Mouse (Mus musculus) midbrain, embryonic 13.5 days (tissue): ENCODE results near the gene Col11a1. TPM values are rescaled to one million over a fixed set of nuclear protein-coding genes. Genes with fewer than 3 reads are reported as not detected.

Experiments used
- ATAC-seq: fragments of 200-750 bp; cut with Nextera tagmentation; 2 replicates; pipeline ENCODE4 v1.8.0; 2017; ENCODE audit warnings: mild to moderate bottlenecking, moderate TSS enrichment, moderate library complexity
- H3K27ac ChIP-seq: fragments of 300-500 bp; sonication (generic); 2 replicates; pipeline ENCODE4 v1.5.1; 2015; ENCODE audit warnings: inconsistent platforms, mild to moderate bottlenecking, moderate library complexity
- H3K27me3 ChIP-seq: fragments of 300-500 bp; sonication (generic); 2 replicates; pipeline ENCODE4 v1.6.1; 2015; ENCODE audit warnings: mild to moderate bottlenecking, inconsistent platforms
- H3K36me3 ChIP-seq: fragments of 300-500 bp; sonication (generic); 2 replicates; pipeline ENCODE4 v1.6.1; 2015; ENCODE audit warnings: mild to moderate bottlenecking, inconsistent platforms
- H3K4me1 ChIP-seq: fragments of 300-500 bp; sonication (generic); replicated peaks from 2 replicates; pipeline ENCODE4 v1.6.1; 2015; ENCODE audit warnings: inconsistent platforms
- H3K4me2 ChIP-seq: fragments of 300-500 bp; sonication (generic); replicated peaks from 2 replicates; pipeline ENCODE4 v1.6.1; 2015; ENCODE audit warnings: moderate library complexity, mild to moderate bottlenecking, inconsistent platforms
- H3K4me3 ChIP-seq: fragments of 300-500 bp; sonication (generic); replicated peaks from 2 replicates; pipeline ENCODE4 v1.5.1; 2015; ENCODE audit warnings: mild to moderate bottlenecking, inconsistent platforms
- H3K9ac ChIP-seq: fragments of 300-500 bp; sonication (generic); replicated peaks from 2 replicates; pipeline ENCODE4 v1.6.1; 2015; ENCODE audit warnings: mild to moderate bottlenecking, inconsistent platforms
- H3K9me3 ChIP-seq: fragments of 300-500 bp; sonication (generic); 2 replicates; pipeline ENCODE4 v1.6.1; 2016; ENCODE audit warnings: mild to moderate bottlenecking, inconsistent platforms
- WGBS: fragments of 180-500 bp; shearing (Covaris S2); methylation state at CpG from one replicate; pipeline ENCODE4 v1.1.7; 2015; 5-methylcytosine and 5-hydroxymethylcytosine counted together
- polyA plus RNA-seq: library from polyadenylated mRNA; unstranded; fragments of >200 nt; fragmentation: Nextera tagmentation; extraction: Ambion mirVana; gene quantifications from 2 replicates; pipeline ENCODE4 v1.2.1, GENCODE M21; 2015

Col11a1 gene
- polyA plus RNA-seq: 7.2 and 8.1 TPM in 2 replicates

- under 1% methylated on average over 19 of the region's 19 CpGs for WGBS
- H3K4me3 ChIP-seq: peak within 1 kb of the TSS; percentile 70
- peak within 1 kb of the TSS; percentile 63 for H3K9ac ChIP-seq
- no peaks in the 10 kb centered on the region for H3K9me3 ChIP-seq
- H3K27ac ChIP-seq: 0 out of 2 replicates have a peak within 1 kb of the TSS, but pooled peaks have one; percentile 7
- ATAC-seq: peak; percentile 99
- no peaks in the 10 kb centered on the region for H3K27me3 ChIP-seq
- peaks cover 17% of the 10 kb centered on the region for H3K4me1 ChIP-seq
- H3K4me2 ChIP-seq: peak within 1 kb of the TSS; percentile 97
- no peaks in the 10 kb centered on the region for H3K36me3 ChIP-seq
These were observed at the start of gene Col11a1 for GRCm38 (mm10) chr3:114029971-114030635. Gene Col11a1 (plus strand): TSS chr3:114030540.

GRCm38 (mm10) chr3:113990936-113991335 lies 39.4 kb upstream of the Col11a1 start:
- WGBS: 85% methylated on average over 6 of the region's 6 CpGs
- Histone ChIP-seq H3K4me2 (no peak overlapping the region), H3K4me3 (no peak overlapping the region), H3K9ac (no peak overlapping the region), H3K36me3 (no peaks in the 10 kb centered on the region), H3K9me3 (no peaks in the 10 kb centered on the region), H3K4me1 (no peaks in the 10 kb centered on the region), H3K27ac (no peak overlapping the region), H3K27me3 (no peaks in the 10 kb centered on the region)
- ATAC-seq: no peak

GRCm38 (mm10) chr3:114030886-114031285 lies 546 bp downstream of the Col11a1 start:
- no peak overlapping the region for H3K27ac ChIP-seq
- WGBS: 1% methylated on average over 9 of the region's 9 CpGs
- no peaks in the 10 kb centered on the region for H3K27me3 ChIP-seq
- H3K4me1 ChIP-seq: peaks cover 17% of the 10 kb centered on the region
- H3K9ac ChIP-seq: peak overlapping the region; percentile 63
- H3K36me3 ChIP-seq: no peaks in the 10 kb centered on the region
- ATAC-seq: no peak
- H3K4me3 ChIP-seq: peak overlapping the region; percentile 70
- H3K4me2 ChIP-seq: peak overlapping the region; percentile 97
- H3K9me3 ChIP-seq: no peaks in the 10 kb centered on the region

- peak overlapping the region; percentile 1; the same call in 1 of the 2 replicates for H3K27ac ChIP-seq
- peak overlapping the region; percentile 97 for H3K4me2 ChIP-seq
- H3K27me3 ChIP-seq: no peaks in the 10 kb centered on the region
- H3K9me3 ChIP-seq: no peaks in the 10 kb centered on the region
- H3K4me1 ChIP-seq: peaks cover 17% of the 10 kb centered on the region
- peak overlapping the region; percentile 70 for H3K4me3 ChIP-seq
- H3K9ac ChIP-seq: peak overlapping the region; percentile 63
- ATAC-seq: peak; percentile 49
- 1% methylated on average over 21 of the region's 21 CpGs for whole genome bisulfite sequencing
- H3K36me3 ChIP-seq: no peaks in the 10 kb centered on the region
These were observed 1.2 kb downstream of the Col11a1 start for GRCm38 (mm10) chr3:114031351-114032213.

GRCm38 (mm10) chr3:114032333-114032732 lies 2.0 kb downstream of the Col11a1 start:
- Histone ChIP-seq H3K9ac (peak overlapping the region; percentile 63), H3K27me3 (no peaks in the 10 kb centered on the region), H3K4me2 (peak overlapping the region; percentile 97), H3K36me3 (no peaks in the 10 kb centered on the region), H3K9me3 (no peaks in the 10 kb centered on the region), H3K27ac (peak overlapping the region; percentile 1; the same call in 1 of the 2 replicates), H3K4me3 (peak overlapping the region; percentile 70), H3K4me1 (peaks cover 17% of the 10 kb centered on the region)
- ATAC-seq: no peak; the same call in 1 of the 2 replicates
- WGBS: 1% methylated on average over 4 of the region's 4 CpGs

- Histone ChIP-seq H3K4me3 (no peak overlapping the region), H3K27ac (no peak overlapping the region), H3K9me3 (no peaks in the 10 kb centered on the region), H3K4me1 (no peaks in the 10 kb centered on the region), H3K9ac (no peak overlapping the region), H3K36me3 (no peaks in the 10 kb centered on the region), H3K27me3 (no peaks in the 10 kb centered on the region), H3K4me2 (no peak overlapping the region)
- no peak for ATAC-seq
These were observed 22.1 kb downstream of the Col11a1 start for GRCm38 (mm10) chr3:114052406-114052805.

- no peaks in the 10 kb centered on the region for H3K36me3 ChIP-seq
- H3K4me2 ChIP-seq: no peak overlapping the region
- 91% methylated on average over 3 of the region's 3 CpGs for WGBS
- H3K4me1 ChIP-seq: no peaks in the 10 kb centered on the region
- no peak for ATAC-seq
- no peaks in the 10 kb centered on the region for H3K27me3 ChIP-seq
- H3K9me3 ChIP-seq: no peaks in the 10 kb centered on the region
- no peak overlapping the region for H3K4me3 ChIP-seq
- no peak overlapping the region for H3K27ac ChIP-seq
- H3K9ac ChIP-seq: no peak overlapping the region
These were observed 23.2 kb downstream of the Col11a1 start for GRCm38 (mm10) chr3:114053501-114053900.

GRCm38 (mm10) chr3:114065123-114065522 lies 34.8 kb downstream of the Col11a1 start:
- H3K27ac ChIP-seq: no peak overlapping the region
- 93% methylated on average over 4 of the region's 4 CpGs for WGBS

GRCm38 (mm10) chr3:114065587-114065986 lies 35.2 kb downstream of the Col11a1 start:
- no peaks in the 10 kb centered on the region for H3K9me3 ChIP-seq
- no peak overlapping the region for H3K4me2 ChIP-seq
- no peak overlapping the region for H3K27ac ChIP-seq
- ATAC-seq: no peak
- no peaks in the 10 kb centered on the region for H3K4me1 ChIP-seq
- WGBS: 52% methylated on average over 4 of the region's 4 CpGs
- 0 out of 2 replicates have a peak, but pooled peaks cover 3% of the 10 kb centered on the region for H3K36me3 ChIP-seq
- H3K4me3 ChIP-seq: no peak overlapping the region
- H3K27me3 ChIP-seq: no peaks in the 10 kb centered on the region
- H3K9ac ChIP-seq: no peak overlapping the region

More at GRCm38 (mm10) chr3:114065123-114065522, 34.8 kb downstream of the Col11a1 start:
- H3K9ac ChIP-seq: no peak overlapping the region
- H3K9me3 ChIP-seq: no peaks in the 10 kb centered on the region
- no peak for ATAC-seq
- H3K27me3 ChIP-seq: no peaks in the 10 kb centered on the region
- H3K36me3 ChIP-seq: 0 out of 2 replicates have a peak, but pooled peaks cover 3% of the 10 kb centered on the region
- no peak overlapping the region for H3K4me2 ChIP-seq
- H3K4me1 ChIP-seq: no peaks in the 10 kb centered on the region
- H3K4me3 ChIP-seq: no peak overlapping the region

- no peaks in the 10 kb centered on the region for H3K36me3 ChIP-seq
- no peak overlapping the region for H3K4me3 ChIP-seq
- no peak overlapping the region for H3K9ac ChIP-seq
- H3K27ac ChIP-seq: no peak overlapping the region
- no peaks in the 10 kb centered on the region for H3K4me1 ChIP-seq
- H3K27me3 ChIP-seq: no peaks in the 10 kb centered on the region
- no peak for ATAC-seq
- no peak overlapping the region for H3K4me2 ChIP-seq
- H3K9me3 ChIP-seq: no peaks in the 10 kb centered on the region
- WGBS: 82% methylated on average over 7 of the region's 7 CpGs
These were observed 69.0 kb downstream of the Col11a1 start for GRCm38 (mm10) chr3:114099335-114099734.

- Histone ChIP-seq H3K9ac (no peak overlapping the region), H3K4me2 (no peak overlapping the region), H3K4me1 (no peaks in the 10 kb centered on the region), H3K36me3 (no peaks in the 10 kb centered on the region), H3K27ac (no peak overlapping the region), H3K4me3 (no peak overlapping the region), H3K27me3 (no peaks in the 10 kb centered on the region), H3K9me3 (no peaks in the 10 kb centered on the region)
- ATAC-seq: no peak
- 26% methylated on average over 7 of the region's 7 CpGs for WGBS
These were observed 76.8 kb downstream of the Col11a1 start for GRCm38 (mm10) chr3:114107099-114107498.

- 36% methylated on average over 3 of the region's 3 CpGs for WGBS
- ATAC-seq: no peak
These were observed 116.8 kb downstream of the Col11a1 start for GRCm38 (mm10) chr3:114147140-114147539.

More at GRCm38 (mm10) chr3:114147140-114147539, 116.8 kb downstream of the Col11a1 start:
- Histone ChIP-seq H3K36me3 (no peaks in the 10 kb centered on the region), H3K4me2 (no peak overlapping the region), H3K4me3 (no peak overlapping the region), H3K27ac (no peak overlapping the region), H3K4me1 (no peaks in the 10 kb centered on the region), H3K27me3 (no peaks in the 10 kb centered on the region), H3K9ac (no peak overlapping the region), H3K9me3 (no peaks in the 10 kb centered on the region)
